Mouse (Mus musculus): ENCODE results near the gene Grasp. TPM values are rescaled to one million over a fixed set of nuclear protein-coding genes. Genes with fewer than 3 reads are reported as not detected.

Gene Grasp
- polyA plus RNA-seq, 1 experiment from 2014 or later, result 6.4 TPM

GRCm38 (mm10) chr15:101260874-101261622 is 37.1 kb downstream of the Grasp start:
- Histone ChIP-seq H3K27me3 (ENCODE audit: control insufficient read depth, insufficient read depth, low read length) (no peaks in the 10 kb centered on the region), H3K27ac (ENCODE audit: low read length) (peak overlapping the region; percentile 93), H3K4me2 (replicated peaks; ENCODE audit: low read depth, low read length) (peak overlapping the region; percentile 21), H3K9me3 (ENCODE audit: control insufficient read depth, low read depth, low read length) (no peaks in the 10 kb centered on the region), H3K36me3 (ENCODE audit: control insufficient read depth, insufficient read depth, low read length) (no peaks in the 10 kb centered on the region), H3K4me1 (ENCODE audit: control insufficient read depth, insufficient read depth, low read length) (peaks cover 26% of the 10 kb centered on the region), H3K9ac (replicated peaks; ENCODE audit: low read depth, low read length) (no peak overlapping the region), H3K4me3 (ENCODE audit: low read depth, low read length) (no peak overlapping the region)
- WGBS, result 40% methylated on average over 13 of the region's 13 CpGs
- ATAC-seq (ENCODE audit: insufficient number of reproducible peaks, insufficient read depth, low FRiP score, low read depth), result no peak

- no peak overlapping the region for H3K4me2 ChIP-seq (replicated peaks; ENCODE audit: low read depth, low read length)
- 56% methylated on average over 5 of the region's 5 CpGs for WGBS
- no peak overlapping the region for H3K9ac ChIP-seq (replicated peaks; ENCODE audit: low read depth, low read length)
- no peaks in the 10 kb centered on the region for H3K9me3 ChIP-seq (ENCODE audit: control insufficient read depth, low read depth, low read length)
- no peak for ATAC-seq (ENCODE audit: insufficient number of reproducible peaks, insufficient read depth, low FRiP score, low read depth)
- H3K4me3 ChIP-seq (ENCODE audit: low read depth, low read length), result no peak overlapping the region
- H3K4me1 ChIP-seq (ENCODE audit: control insufficient read depth, insufficient read depth, low read length), result peaks cover 33% of the 10 kb centered on the region
- H3K36me3 ChIP-seq (ENCODE audit: control insufficient read depth, insufficient read depth, low read length), result no peaks in the 10 kb centered on the region
- H3K27me3 ChIP-seq (ENCODE audit: control insufficient read depth, insufficient read depth, low read length), result no peaks in the 10 kb centered on the region
- no peak overlapping the region for H3K27ac ChIP-seq (ENCODE audit: low read length)
Observed at GRCm38 (mm10) chr15:101262502-101262901, 38.5 kb downstream of the Grasp start.

- Histone ChIP-seq H3K4me1 (ENCODE audit: control insufficient read depth, insufficient read depth, low read length) (peaks cover 32% of the 10 kb centered on the region), H3K27me3 (ENCODE audit: control insufficient read depth, insufficient read depth, low read length) (no peaks in the 10 kb centered on the region), H3K9me3 (ENCODE audit: control insufficient read depth, low read depth, low read length) (no peaks in the 10 kb centered on the region), H3K4me3 (ENCODE audit: low read depth, low read length) (peak overlapping the region; percentile 40), H3K27ac (ENCODE audit: low read length) (peak overlapping the region; percentile 70), H3K9ac (replicated peaks; ENCODE audit: low read depth, low read length) (peak overlapping the region; percentile 36), H3K4me2 (replicated peaks; ENCODE audit: low read depth, low read length) (peak overlapping the region; percentile 94), H3K36me3 (ENCODE audit: control insufficient read depth, insufficient read depth, low read length) (peaks cover 8% of the 10 kb centered on the region)
- 2% methylated on average over 46 of the region's 57 CpGs for WGBS
- peak; percentile 92 for ATAC-seq (ENCODE audit: insufficient number of reproducible peaks, insufficient read depth, low FRiP score, low read depth)
Observed at GRCm38 (mm10) chr15:101266132-101266963, 42.4 kb downstream of the Grasp start.

- no peaks in the 10 kb centered on the region for H3K9me3 ChIP-seq (ENCODE audit: control insufficient read depth, low read depth, low read length)
- WGBS, result 2% methylated on average over 25 of the region's 25 CpGs
- H3K9ac ChIP-seq (replicated peaks; ENCODE audit: low read depth, low read length), result peak overlapping the region; percentile 36; the same call in 1 of the 2 replicates
- peaks cover 24% of the 10 kb centered on the region; the same call in 1 of the 2 replicates for H3K4me1 ChIP-seq (ENCODE audit: control insufficient read depth, insufficient read depth, low read length)
- peaks cover 11% of the 10 kb centered on the region for H3K36me3 ChIP-seq (ENCODE audit: control insufficient read depth, insufficient read depth, low read length)
- H3K4me3 ChIP-seq (ENCODE audit: low read depth, low read length), result peak overlapping the region; percentile 40
- ATAC-seq (ENCODE audit: insufficient number of reproducible peaks, insufficient read depth, low FRiP score, low read depth), result no peak
- peak overlapping the region; percentile 94 for H3K4me2 ChIP-seq (replicated peaks; ENCODE audit: low read depth, low read length)
- no peaks in the 10 kb centered on the region for H3K27me3 ChIP-seq (ENCODE audit: control insufficient read depth, insufficient read depth, low read length)
- peak overlapping the region; percentile 70 for H3K27ac ChIP-seq (ENCODE audit: low read length)
Observed at GRCm38 (mm10) chr15:101267053-101268032, 43.4 kb downstream of the Grasp start.

- no peaks in the 10 kb centered on the region for H3K27me3 ChIP-seq (ENCODE audit: control insufficient read depth, insufficient read depth, low read length)
- H3K4me1 ChIP-seq (ENCODE audit: control insufficient read depth, insufficient read depth, low read length), result peaks cover 21% of the 10 kb centered on the region; the same call in 1 of the 2 replicates
- no peak overlapping the region for H3K4me2 ChIP-seq (replicated peaks; ENCODE audit: low read depth, low read length)
- no peak overlapping the region for H3K27ac ChIP-seq (ENCODE audit: low read length)
- H3K9ac ChIP-seq (replicated peaks; ENCODE audit: low read depth, low read length), result no peak overlapping the region
- no peak for ATAC-seq (ENCODE audit: insufficient number of reproducible peaks, insufficient read depth, low FRiP score, low read depth)
- peaks cover 29% of the 10 kb centered on the region for H3K36me3 ChIP-seq (ENCODE audit: control insufficient read depth, insufficient read depth, low read length)
- no peaks in the 10 kb centered on the region for H3K9me3 ChIP-seq (ENCODE audit: control insufficient read depth, low read depth, low read length)
- H3K4me3 ChIP-seq (ENCODE audit: low read depth, low read length), result no peak overlapping the region
- WGBS, result 88% methylated on average over 29 of the region's 29 CpGs
Observed at GRCm38 (mm10) chr15:101270101-101270820, 46.3 kb downstream of the Grasp start.

GRCm38 (mm10) chr15:101271107-101271506 is 47.1 kb downstream of the Grasp start:
- Histone ChIP-seq H3K4me3 (ENCODE audit: low read depth, low read length) (no peak overlapping the region), H3K9ac (replicated peaks; ENCODE audit: low read depth, low read length) (no peak overlapping the region; the same call in 1 of the 2 replicates), H3K36me3 (ENCODE audit: control insufficient read depth, insufficient read depth, low read length) (peaks cover 29% of the 10 kb centered on the region), H3K9me3 (ENCODE audit: control insufficient read depth, low read depth, low read length) (no peaks in the 10 kb centered on the region), H3K27me3 (ENCODE audit: control insufficient read depth, insufficient read depth, low read length) (no peaks in the 10 kb centered on the region), H3K4me1 (ENCODE audit: control insufficient read depth, insufficient read depth, low read length) (peaks cover 17% of the 10 kb centered on the region; the same call in 1 of the 2 replicates), H3K27ac (ENCODE audit: low read length) (peak overlapping the region; percentile 7), H3K4me2 (replicated peaks; ENCODE audit: low read depth, low read length) (no peak overlapping the region)
- ATAC-seq (ENCODE audit: insufficient number of reproducible peaks, insufficient read depth, low FRiP score, low read depth), result no peak
- 63% methylated on average over 3 of the region's 3 CpGs for WGBS

- H3K9ac ChIP-seq (replicated peaks; ENCODE audit: low read depth, low read length), result no peak overlapping the region
- WGBS, result 86% methylated on average over 15 of the region's 15 CpGs
- peaks cover 29% of the 10 kb centered on the region for H3K36me3 ChIP-seq (ENCODE audit: control insufficient read depth, insufficient read depth, low read length)
- ATAC-seq (ENCODE audit: insufficient number of reproducible peaks, insufficient read depth, low FRiP score, low read depth), result no peak
- no peak overlapping the region for H3K4me3 ChIP-seq (ENCODE audit: low read depth, low read length)
- H3K9me3 ChIP-seq (ENCODE audit: control insufficient read depth, low read depth, low read length), result no peaks in the 10 kb centered on the region
- no peak overlapping the region; the same call in 1 of the 2 replicates for H3K27ac ChIP-seq (ENCODE audit: low read length)
- H3K4me2 ChIP-seq (replicated peaks; ENCODE audit: low read depth, low read length), result no peak overlapping the region
- peaks cover 15% of the 10 kb centered on the region; the same call in 1 of the 2 replicates for H3K4me1 ChIP-seq (ENCODE audit: control insufficient read depth, insufficient read depth, low read length)
- H3K27me3 ChIP-seq (ENCODE audit: control insufficient read depth, insufficient read depth, low read length), result no peaks in the 10 kb centered on the region
Observed at GRCm38 (mm10) chr15:101271513-101271912, 47.5 kb downstream of the Grasp start.
